Comparison of ENCODE assay signal across 10 mouse cellular contexts in genomic region chr1:80522197-80522596, GRCm38 (mm10).
DNase-seq lines count a peak whose midpoint lies in the region; ATAC-seq and TF ChIP-seq lines count a peak whose summit lies in the region.
"Had no signal": no experiment of that assay in that cellular context is flagged by ENCODE, and none has a peak within 500 bp of the region (broad histone marks: within the 10 kb centered on the region; RNA-seq: fewer than 3 reads in every experiment).

No protein-coding gene starts in this region.

- ATAC-seq in hindbrain, postnatal 0 days, result no peak
- no peak for ATAC-seq in hindbrain, embryonic 14.5 days (ENCODE audit: low FRiP score)
- no peak for ATAC-seq in midbrain, postnatal 0 days (ENCODE audit: low FRiP score)
- ATAC-seq in midbrain, embryonic 13.5 days, result no peak
- ATAC-seq in Patski, result no peak
- ATAC-seq in megakaryocyte, adult 5-6 weeks (ENCODE audit: poor library complexity, severe bottlenecking), result no peak

- TF ChIP-seq CTCF in hindbrain, postnatal 0 days (IDR thresholded peaks at IDR 0.05; ENCODE audit: low read depth), result peak; percentile 40
- peak; percentile 34 for TF ChIP-seq CTCF in midbrain, postnatal 0 days (IDR thresholded peaks at IDR 0.05)
- peak; percentile 42 for TF ChIP-seq CTCF in Patski (IDR thresholded peaks at IDR 0.05)

- DNase-seq in hindbrain, postnatal 0 days (ENCODE audit: low spot score), result no peak
- DNase-seq in hindbrain, embryonic 14.5 days (ENCODE audit: low spot score), result no peak
- DNase-seq in midbrain, postnatal 0 days (ENCODE audit: low spot score), result no peak
- DNase-seq in Patski (ENCODE audit: low read depth, low spot score), result no peak
- DNase-seq in thymus, postnatal 14 days, result peak; percentile 32
- DNase-seq in heart, adult 9 months (ENCODE audit: low spot score in 2 of 2), result no peak
- DNase-seq: cerebellum, adult 2 months; right cerebral cortex, postnatal 14 days had no signal

- POLR2A ChIA-PET in Patski (lab: Charles Lee), result no interaction called here

- CTCF ChIA-PET in Patski (lab: Charles Lee), result interaction anchor here (0.7 kb wide), 1 partner anchor 81 kb away, joined by 3 read pairs; no protein-coding TSS in a partner anchor

- no peak overlapping the region for H3K27ac ChIP-seq in hindbrain, postnatal 0 days
- H3K27ac ChIP-seq in hindbrain, embryonic 14.5 days, result no peak overlapping the region
- H3K27ac ChIP-seq in midbrain, postnatal 0 days (ENCODE audit: low read depth, low read length), result no peak overlapping the region
- H3K27ac ChIP-seq in midbrain, embryonic 13.5 days, result no peak overlapping the region

- in situ Hi-C loops in Patski (cut with MboI; ENCODE audit: low pct_unique_long_range_greater_than_20kb), result no loop called here

- H3K4me3 ChIP-seq in hindbrain, postnatal 0 days (ENCODE audit: low read length), result no peak overlapping the region
- H3K4me3 ChIP-seq in hindbrain, embryonic 14.5 days (replicated peaks; ENCODE audit: low read length), result no peak overlapping the region
- no peak overlapping the region for H3K4me3 ChIP-seq in midbrain, postnatal 0 days (ENCODE audit: low read depth, low read length)
- no peak overlapping the region for H3K4me3 ChIP-seq in midbrain, embryonic 13.5 days (replicated peaks)

- 69% methylated on average over 5 of the region's 5 CpGs for WGBS in hindbrain, postnatal 0 days
- WGBS in hindbrain, embryonic 14.5 days, result 73% methylated on average over 5 of the region's 5 CpGs
- 76% methylated on average over 5 of the region's 5 CpGs for WGBS in midbrain, postnatal 0 days
- WGBS in midbrain, embryonic 13.5 days, result 70% methylated on average over 5 of the region's 5 CpGs

- H3K4me2 ChIP-seq in hindbrain, postnatal 0 days (ENCODE audit: low read depth, low read length), result no peak overlapping the region
- no peak overlapping the region for H3K4me2 ChIP-seq in hindbrain, embryonic 14.5 days (replicated peaks)
- no peak overlapping the region for H3K4me2 ChIP-seq in midbrain, postnatal 0 days (ENCODE audit: low read depth, low read length, poor library complexity, severe bottlenecking)
- no peak overlapping the region for H3K4me2 ChIP-seq in midbrain, embryonic 13.5 days (replicated peaks)

- H3K9me3 ChIP-seq in hindbrain, postnatal 0 days (ENCODE audit: low read length), result no peaks in the 10 kb centered on the region
- no peaks in the 10 kb centered on the region for H3K9me3 ChIP-seq in hindbrain, embryonic 14.5 days (ENCODE audit: control insufficient read depth, low read length)
- H3K9me3 ChIP-seq in midbrain, postnatal 0 days (ENCODE audit: low read length), result no peaks in the 10 kb centered on the region
- no peaks in the 10 kb centered on the region for H3K9me3 ChIP-seq in midbrain, embryonic 13.5 days

- no peaks in the 10 kb centered on the region for H3K27me3 ChIP-seq in hindbrain, postnatal 0 days (ENCODE audit: insufficient read depth, low read length)
- no peaks in the 10 kb centered on the region for H3K27me3 ChIP-seq in hindbrain, embryonic 14.5 days (ENCODE audit: control insufficient read depth, insufficient read depth, low read length)
- H3K27me3 ChIP-seq in midbrain, postnatal 0 days (ENCODE audit: insufficient read depth, low read length), result no peaks in the 10 kb centered on the region
- no peaks in the 10 kb centered on the region for H3K27me3 ChIP-seq in midbrain, embryonic 13.5 days
- peaks cover 25% of the 10 kb centered on the region for H3K27me3 ChIP-seq in Patski

- H3K9ac ChIP-seq in hindbrain, postnatal 0 days (replicated peaks; ENCODE audit: low read length), result no peak overlapping the region
- H3K9ac ChIP-seq in hindbrain, embryonic 14.5 days, result no peak overlapping the region
- H3K9ac ChIP-seq in midbrain, postnatal 0 days (replicated peaks; ENCODE audit: low read length, poor library complexity, severe bottlenecking), result no peak overlapping the region
- H3K9ac ChIP-seq in midbrain, embryonic 13.5 days (replicated peaks), result no peak overlapping the region

- H3K4me1 ChIP-seq in hindbrain, postnatal 0 days (ENCODE audit: insufficient read depth, low read length), result no peaks in the 10 kb centered on the region
- no peaks in the 10 kb centered on the region for H3K4me1 ChIP-seq in hindbrain, embryonic 14.5 days (replicated peaks; ENCODE audit: control insufficient read depth, insufficient read depth, low read length)
- H3K4me1 ChIP-seq in midbrain, postnatal 0 days (ENCODE audit: insufficient read depth, low read length), result no peaks in the 10 kb centered on the region
- peaks cover 10% of the 10 kb centered on the region; the same call in 1 of the 2 replicates for H3K4me1 ChIP-seq in midbrain, embryonic 13.5 days (replicated peaks)

- H3K36me3 ChIP-seq in hindbrain, postnatal 0 days (ENCODE audit: insufficient read depth, low read length), result no peaks in the 10 kb centered on the region; the same call in 1 of the 2 replicates
- H3K36me3 ChIP-seq in hindbrain, embryonic 14.5 days (replicated peaks; ENCODE audit: control insufficient read depth, insufficient read depth), result no peaks in the 10 kb centered on the region
- H3K36me3 ChIP-seq in midbrain, postnatal 0 days (ENCODE audit: insufficient read depth, low read length), result no peaks in the 10 kb centered on the region
- H3K36me3 ChIP-seq in midbrain, embryonic 13.5 days, result no peaks in the 10 kb centered on the region
